ENCODE assay signal across 8 mouse cellular contexts in the genomic region with DNA sequence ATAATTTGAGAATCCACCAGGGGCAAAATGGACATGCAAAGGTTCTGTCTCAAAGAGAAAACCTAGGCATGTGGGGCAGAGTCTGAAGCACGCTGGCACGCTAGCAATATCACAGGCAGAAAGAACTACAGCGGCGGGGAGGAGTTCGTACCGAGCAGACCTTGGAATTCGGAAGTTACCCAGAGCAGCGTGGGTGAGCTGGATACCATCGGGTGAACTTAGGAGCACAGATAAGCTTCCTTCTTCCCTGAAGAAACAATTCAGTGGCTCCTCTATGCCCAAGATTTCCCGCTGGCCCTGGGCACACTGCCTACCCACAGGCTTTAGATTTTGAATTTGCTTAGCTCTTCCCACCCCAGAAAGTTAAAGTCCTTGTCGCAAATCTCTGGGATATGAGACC.
DNase-seq lines count a peak whose midpoint lies in the region; ATAC-seq lines count a peak whose summit lies in the region.

No protein-coding gene starts in this region.

- H3K9me3 ChIP-seq in limb, embryonic 10.5 days (replicated peaks), result no peaks in the 10 kb centered on the region

- no peaks in the 10 kb centered on the region for H3K27me3 ChIP-seq in limb, embryonic 10.5 days (ENCODE audit: low read depth, poor library complexity, severe bottlenecking)

- no peaks in the 10 kb centered on the region for H3K36me3 ChIP-seq in limb, embryonic 10.5 days

- peak; percentile 49; the same call in 1 of the 2 replicates for ATAC-seq in cerebellum, adult (ENCODE audit: insufficient number of reproducible peaks, low FRiP score, low TSS enrichment)

- peaks cover 15% of the 10 kb centered on the region for H3K4me1 ChIP-seq in limb, embryonic 10.5 days

- peak overlapping the region; percentile 27 for H3K4me3 ChIP-seq in limb, embryonic 10.5 days

- no peak for DNase-seq in cerebellum, postnatal 4 days (ENCODE audit: low spot score in 2 of 2)
- peak; percentile 12 for DNase-seq in ovary, postnatal 36 days (ENCODE audit: low spot score)
- no peak for DNase-seq in ovary, postnatal 14 days (ENCODE audit: low spot score)
- no peak for DNase-seq in limb, embryonic 10.5 days (ENCODE audit: low spot score)
- DNase-seq in testis, postnatal 14 days (ENCODE audit: low spot score), result peak; percentile 10
- DNase-seq in gastrocnemius, adult 8-10 months (ENCODE audit: low spot score in 2 of 2), result no peak
- no peak for DNase-seq in thymus, postnatal 0 days (ENCODE audit: low spot score)

- WGBS in limb, embryonic 10.5 days, result 50% methylated on average over 11 of the region's 11 CpGs

- 0 out of 2 replicates have a peak overlapping the region, but pooled peaks have one; percentile 25 for H3K27ac ChIP-seq in limb, embryonic 10.5 days

Comparison
In these comparisons a context has a peak if more than half of its experiments do, and no peak if none do; other contexts are left out.
1. DNase-seq: peak in ovary, postnatal 36 days (single experiment) and testis, postnatal 14 days (single experiment); none in cerebellum, postnatal 4 days (0 of 2), ovary, postnatal 14 days (single experiment), limb, embryonic 10.5 days (single experiment), gastrocnemius, adult 8-10 months (0 of 2) and thymus, postnatal 0 days (single experiment).